Mouse (Mus musculus): ENCODE measurements around the gene Numbl. TPM values are rescaled to one million over a fixed set of nuclear protein-coding genes. Genes with fewer than 3 reads are reported as not detected.
A peak's percentile ranks its signal among the peaks of the same experiment; 100 is the strongest.

Gene Numbl
- polyA plus RNA-seq, 1 experiment from 2014 or later, result 9.1 TPM

DNA sequence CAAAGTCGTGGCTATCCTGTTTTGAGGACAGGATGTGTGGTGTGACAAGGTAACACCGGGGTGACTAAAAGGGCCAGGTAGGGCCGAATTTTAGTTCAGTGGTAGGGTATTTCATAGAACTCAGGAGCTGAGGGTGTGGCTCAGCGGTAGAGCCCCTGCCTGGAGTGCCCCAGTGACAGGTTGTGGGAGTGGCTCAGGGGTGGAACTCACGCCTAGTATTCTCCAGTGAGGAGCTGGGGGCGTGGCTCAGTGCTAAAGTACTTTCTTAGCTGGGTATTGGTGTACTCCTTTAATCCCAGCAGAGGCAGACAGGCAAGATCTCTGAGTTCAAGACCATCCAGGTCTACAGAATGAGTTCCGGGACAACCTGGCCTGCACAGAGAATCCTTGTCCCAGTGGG, 17.8 kb downstream of the Numbl start:
- no peak for ATAC-seq (ENCODE audit: low FRiP score, low TSS enrichment)
- 57% methylated on average over 7 of the region's 7 CpGs for WGBS
- H3K4me1 ChIP-seq (ENCODE audit: control insufficient read depth, insufficient read depth, low read length), result no peaks in the 10 kb centered on the region
- no peaks in the 10 kb centered on the region for H3K9me3 ChIP-seq (ENCODE audit: control insufficient read depth, low read length)
- peaks cover 59% of the 10 kb centered on the region for H3K36me3 ChIP-seq (ENCODE audit: control insufficient read depth, insufficient read depth, low read length)
- no peak overlapping the region for H3K4me2 ChIP-seq (replicated peaks; ENCODE audit: low read depth, low read length)
- H3K4me3 ChIP-seq (ENCODE audit: low read length), result no peak overlapping the region
- H3K27me3 ChIP-seq (ENCODE audit: control insufficient read depth, insufficient read depth, low read length), result no peaks in the 10 kb centered on the region
- H3K27ac ChIP-seq (ENCODE audit: low read depth, low read length), result no peak overlapping the region
- no peak overlapping the region for H3K9ac ChIP-seq (ENCODE audit: low read depth, low read length)

GRCm38 (mm10) chr7:27277191-27277590, 19.0 kb downstream of the Numbl start:
- WGBS, result 90% methylated on average over 3 of the region's 3 CpGs
- Histone ChIP-seq H3K27me3 (ENCODE audit: control insufficient read depth, insufficient read depth, low read length) (no peaks in the 10 kb centered on the region), H3K9me3 (ENCODE audit: control insufficient read depth, low read length) (no peaks in the 10 kb centered on the region), H3K36me3 (ENCODE audit: control insufficient read depth, insufficient read depth, low read length) (peaks cover 60% of the 10 kb centered on the region), H3K4me3 (ENCODE audit: low read length) (no peak overlapping the region), H3K27ac (ENCODE audit: low read depth, low read length) (no peak overlapping the region), H3K9ac (ENCODE audit: low read depth, low read length) (no peak overlapping the region), H3K4me2 (replicated peaks; ENCODE audit: low read depth, low read length) (no peak overlapping the region), H3K4me1 (ENCODE audit: control insufficient read depth, insufficient read depth, low read length) (no peaks in the 10 kb centered on the region)
- no peak for ATAC-seq (ENCODE audit: low FRiP score, low TSS enrichment)

GRCm38 (mm10) chr7:27281717-27282116, 23.5 kb downstream of the Numbl start:
- Histone ChIP-seq H3K4me2 (replicated peaks; ENCODE audit: low read depth, low read length) (no peak overlapping the region), H3K9ac (ENCODE audit: low read depth, low read length) (no peak overlapping the region), H3K27me3 (ENCODE audit: control insufficient read depth, insufficient read depth, low read length) (no peaks in the 10 kb centered on the region), H3K36me3 (ENCODE audit: control insufficient read depth, insufficient read depth, low read length) (peaks cover 40% of the 10 kb centered on the region), H3K9me3 (ENCODE audit: control insufficient read depth, low read length) (no peaks in the 10 kb centered on the region), H3K27ac (ENCODE audit: low read depth, low read length) (peak overlapping the region; percentile 76; the same call in 1 of the 2 replicates), H3K4me1 (ENCODE audit: control insufficient read depth, insufficient read depth, low read length) (peaks cover 8% of the 10 kb centered on the region), H3K4me3 (ENCODE audit: low read length) (no peak overlapping the region)
- 58% methylated on average over 13 of the region's 13 CpGs for WGBS
- ATAC-seq (ENCODE audit: low FRiP score, low TSS enrichment), result peak; percentile 13; the same call in 1 of the 2 replicates

DNA sequence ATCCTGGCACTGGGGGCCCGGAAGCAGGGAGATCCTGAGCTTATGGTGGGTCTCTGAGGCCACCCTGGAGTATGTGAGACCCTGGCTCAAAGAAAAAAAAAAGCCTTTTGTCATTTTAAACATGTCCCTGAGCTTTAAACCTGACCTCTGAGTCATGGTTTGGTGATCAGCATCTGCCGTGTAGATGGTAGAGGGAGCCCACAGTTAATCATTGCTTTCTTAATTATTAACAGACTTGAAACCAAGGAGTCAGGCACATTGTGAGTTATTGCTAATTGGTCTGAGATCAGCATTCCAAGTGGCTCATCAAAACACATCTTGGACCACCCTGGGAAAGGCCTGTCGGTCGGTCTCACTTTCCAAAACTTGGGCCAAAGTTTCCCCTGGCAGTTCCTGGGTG, 24.0 kb downstream of the Numbl start:
- no peak overlapping the region for H3K4me3 ChIP-seq (ENCODE audit: low read length)
- peak overlapping the region; percentile 76; the same call in 1 of the 2 replicates for H3K27ac ChIP-seq (ENCODE audit: low read depth, low read length)
- no peaks in the 10 kb centered on the region for H3K27me3 ChIP-seq (ENCODE audit: control insufficient read depth, insufficient read depth, low read length)
- peaks cover 8% of the 10 kb centered on the region for H3K4me1 ChIP-seq (ENCODE audit: control insufficient read depth, insufficient read depth, low read length)
- H3K9ac ChIP-seq (ENCODE audit: low read depth, low read length), result no peak overlapping the region
- no peak overlapping the region for H3K4me2 ChIP-seq (replicated peaks; ENCODE audit: low read depth, low read length)
- H3K36me3 ChIP-seq (ENCODE audit: control insufficient read depth, insufficient read depth, low read length), result peaks cover 35% of the 10 kb centered on the region
- 31% methylated on average over 4 of the region's 4 CpGs for WGBS
- no peaks in the 10 kb centered on the region for H3K9me3 ChIP-seq (ENCODE audit: control insufficient read depth, low read length)
- 0 out of 2 replicates have a peak, but pooled peaks have one; percentile 2 for ATAC-seq (ENCODE audit: low FRiP score, low TSS enrichment)

DNA sequence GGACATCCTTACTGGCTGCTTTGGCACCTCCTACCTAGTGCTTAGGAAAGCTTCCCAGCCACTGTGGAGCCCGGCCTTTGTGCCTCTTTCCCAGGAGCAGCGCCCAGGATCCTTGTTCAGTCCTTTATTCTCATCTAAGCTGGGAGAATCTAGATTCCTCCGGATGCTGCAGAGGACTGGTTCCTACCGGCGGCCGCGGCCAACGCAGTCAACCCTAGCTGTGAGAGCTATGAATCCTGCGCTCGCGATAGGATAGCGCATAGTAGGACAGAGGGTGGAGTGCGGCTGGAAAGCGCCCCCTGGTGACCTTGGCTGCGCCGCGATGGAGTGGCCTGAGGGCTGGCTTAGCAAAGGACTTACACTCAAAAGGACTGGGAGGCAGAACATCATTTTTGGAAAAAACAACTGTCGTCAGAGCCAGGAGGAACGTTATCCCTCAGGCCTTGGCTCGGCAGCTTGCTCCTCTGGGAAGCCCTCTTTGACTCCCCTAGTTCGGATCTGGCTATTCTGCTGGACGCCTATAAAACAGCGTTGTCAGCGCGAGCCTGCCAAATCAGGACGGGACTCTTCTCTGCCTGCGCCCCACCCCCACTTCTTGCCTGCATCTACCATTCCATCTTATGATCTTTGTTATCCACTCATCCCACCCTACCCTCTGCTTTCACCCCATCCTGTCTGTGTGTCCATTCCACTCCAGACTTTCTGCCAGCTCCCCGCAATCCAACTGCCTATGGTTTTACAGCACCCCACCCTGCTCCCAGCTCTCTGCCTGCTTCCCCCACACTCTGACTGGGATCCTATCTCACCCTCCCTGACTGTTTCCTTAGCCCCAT, 26.8 kb downstream of the Numbl start:
- Histone ChIP-seq H3K4me1 (ENCODE audit: control insufficient read depth, insufficient read depth, low read length) (peaks cover 8% of the 10 kb centered on the region), H3K36me3 (ENCODE audit: control insufficient read depth, insufficient read depth, low read length) (peaks cover 12% of the 10 kb centered on the region; the same call in 1 of the 2 replicates), H3K27me3 (ENCODE audit: control insufficient read depth, insufficient read depth, low read length) (no peaks in the 10 kb centered on the region), H3K4me2 (replicated peaks; ENCODE audit: low read depth, low read length) (peak overlapping the region; percentile 28), H3K4me3 (ENCODE audit: low read length) (peak overlapping the region; percentile 2), H3K27ac (ENCODE audit: low read depth, low read length) (no peak overlapping the region; the same call in 1 of the 2 replicates), H3K9ac (ENCODE audit: low read depth, low read length) (peak overlapping the region; percentile 50), H3K9me3 (ENCODE audit: control insufficient read depth, low read length) (no peaks in the 10 kb centered on the region)
- WGBS, result 2% methylated on average over 28 of the region's 28 CpGs
- ATAC-seq (ENCODE audit: low FRiP score, low TSS enrichment), result peak; percentile 56

DNA sequence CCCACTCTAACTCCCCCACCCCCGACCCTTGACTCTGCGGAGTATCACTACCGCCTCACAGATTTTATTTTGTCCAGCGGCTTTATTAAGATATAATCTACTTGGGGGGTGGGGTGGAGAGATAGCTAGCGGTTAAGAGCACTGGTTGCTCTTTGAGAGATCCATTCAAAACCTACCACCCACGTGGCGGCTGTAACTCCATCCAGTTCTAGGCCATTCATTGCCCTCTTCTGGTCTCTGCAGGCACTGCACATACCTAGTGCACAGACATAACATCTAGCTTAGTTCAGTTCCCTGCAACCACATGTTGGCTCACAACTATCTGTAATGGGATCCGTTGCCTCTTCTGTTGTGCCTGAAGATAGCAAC, 27.4 kb downstream of the Numbl start:
- Histone ChIP-seq H3K9me3 (ENCODE audit: control insufficient read depth, low read length) (no peaks in the 10 kb centered on the region), H3K4me3 (ENCODE audit: low read length) (no peak overlapping the region), H3K36me3 (ENCODE audit: control insufficient read depth, insufficient read depth, low read length) (peaks cover 9% of the 10 kb centered on the region; the same call in 1 of the 2 replicates), H3K9ac (ENCODE audit: low read depth, low read length) (no peak overlapping the region), H3K4me1 (ENCODE audit: control insufficient read depth, insufficient read depth, low read length) (peaks cover 8% of the 10 kb centered on the region), H3K4me2 (replicated peaks; ENCODE audit: low read depth, low read length) (peak overlapping the region; percentile 28), H3K27ac (ENCODE audit: low read depth, low read length) (no peak overlapping the region), H3K27me3 (ENCODE audit: control insufficient read depth, insufficient read depth, low read length) (no peaks in the 10 kb centered on the region)
- peak; percentile 84 for ATAC-seq (ENCODE audit: low FRiP score, low TSS enrichment)
- 5% methylated on average over 8 of the region's 8 CpGs for WGBS

DNA sequence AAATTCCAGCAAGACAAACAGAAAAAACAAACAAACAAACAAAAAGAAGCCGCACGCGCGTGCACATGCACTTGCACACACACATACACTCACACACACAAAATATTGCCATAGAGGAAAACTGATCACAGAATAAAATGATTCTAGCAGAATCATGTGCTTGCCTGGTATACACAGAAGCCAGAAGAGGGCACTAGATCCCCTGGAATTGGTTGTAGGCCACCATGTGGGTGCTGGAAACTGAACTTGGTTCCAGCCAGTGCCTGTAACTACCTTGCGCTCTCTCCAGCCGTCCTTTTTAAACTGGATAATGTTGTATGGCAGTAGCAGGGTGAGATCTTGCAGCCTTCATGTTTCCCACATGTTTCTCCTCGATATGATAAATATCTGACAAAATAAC, 30.5 kb downstream of the Numbl start:
- Histone ChIP-seq H3K9me3 (ENCODE audit: control insufficient read depth, low read length) (no peaks in the 10 kb centered on the region), H3K4me3 (ENCODE audit: low read length) (no peak overlapping the region), H3K4me1 (ENCODE audit: control insufficient read depth, insufficient read depth, low read length) (peaks cover 8% of the 10 kb centered on the region), H3K27ac (ENCODE audit: low read depth, low read length) (no peak overlapping the region), H3K36me3 (ENCODE audit: control insufficient read depth, insufficient read depth, low read length) (no peaks in the 10 kb centered on the region), H3K9ac (ENCODE audit: low read depth, low read length) (no peak overlapping the region), H3K4me2 (replicated peaks; ENCODE audit: low read depth, low read length) (no peak overlapping the region), H3K27me3 (ENCODE audit: control insufficient read depth, insufficient read depth, low read length) (no peaks in the 10 kb centered on the region)
- WGBS, result 85% methylated on average over 7 of the region's 7 CpGs
- no peak for ATAC-seq (ENCODE audit: low FRiP score, low TSS enrichment)

GRCm38 (mm10) chr7:27290555-27290954, 32.3 kb downstream of the Numbl start:
- no peak for ATAC-seq (ENCODE audit: low FRiP score, low TSS enrichment)
- 80% methylated on average over 2 of the region's 2 CpGs for WGBS
- no peaks in the 10 kb centered on the region for H3K36me3 ChIP-seq (ENCODE audit: control insufficient read depth, insufficient read depth, low read length)
- no peaks in the 10 kb centered on the region for H3K9me3 ChIP-seq (ENCODE audit: control insufficient read depth, low read length)
- no peak overlapping the region for H3K4me2 ChIP-seq (replicated peaks; ENCODE audit: low read depth, low read length)
- no peaks in the 10 kb centered on the region for H3K27me3 ChIP-seq (ENCODE audit: control insufficient read depth, insufficient read depth, low read length)
- H3K9ac ChIP-seq (ENCODE audit: low read depth, low read length), result no peak overlapping the region
- no peaks in the 10 kb centered on the region for H3K4me1 ChIP-seq (ENCODE audit: control insufficient read depth, insufficient read depth, low read length)
- H3K27ac ChIP-seq (ENCODE audit: low read depth, low read length), result no peak overlapping the region
- no peak overlapping the region for H3K4me3 ChIP-seq (ENCODE audit: low read length)

DNA sequence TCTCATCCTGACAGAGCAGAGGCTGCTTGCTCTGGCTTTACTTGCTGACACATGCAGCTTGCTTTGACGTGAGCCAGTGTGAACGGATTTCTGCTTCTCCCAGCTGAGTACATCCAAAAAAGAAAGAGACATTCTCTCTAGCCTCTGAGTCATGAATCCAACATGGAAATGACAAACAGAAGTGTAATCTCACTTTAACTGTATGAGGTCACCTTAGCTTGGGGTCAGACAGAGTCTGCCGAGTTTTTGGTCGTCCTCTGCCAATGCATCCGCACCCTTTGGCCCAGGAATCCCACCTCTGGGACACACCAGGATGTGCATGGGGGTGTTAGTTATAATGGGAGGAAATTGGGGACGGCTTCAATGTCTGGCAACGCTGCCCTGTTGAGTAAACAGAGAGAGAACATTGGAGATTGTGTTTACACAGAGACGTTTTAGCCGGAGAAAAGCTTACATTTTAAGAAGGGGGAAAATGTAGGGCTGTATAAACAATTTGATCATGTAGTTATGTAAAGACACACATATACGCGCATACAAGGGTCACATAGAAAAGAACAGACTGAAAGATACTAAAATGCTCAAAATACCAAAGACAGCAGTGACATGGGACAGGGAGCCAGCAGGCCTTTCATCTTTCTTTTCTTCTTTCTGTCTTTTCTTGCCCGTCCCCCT, 33.7 kb downstream of the Numbl start:
- H3K4me3 ChIP-seq (ENCODE audit: low read length), result no peak overlapping the region
- no peaks in the 10 kb centered on the region for H3K9me3 ChIP-seq (ENCODE audit: control insufficient read depth, low read length)
- no peak for ATAC-seq (ENCODE audit: low FRiP score, low TSS enrichment)
- H3K36me3 ChIP-seq (ENCODE audit: control insufficient read depth, insufficient read depth, low read length), result no peaks in the 10 kb centered on the region
- no peaks in the 10 kb centered on the region for H3K27me3 ChIP-seq (ENCODE audit: control insufficient read depth, insufficient read depth, low read length)
- H3K4me1 ChIP-seq (ENCODE audit: control insufficient read depth, insufficient read depth, low read length), result no peaks in the 10 kb centered on the region
- WGBS, result 54% methylated on average over 12 of the region's 12 CpGs
- H3K27ac ChIP-seq (ENCODE audit: low read depth, low read length), result no peak overlapping the region
- no peak overlapping the region for H3K4me2 ChIP-seq (replicated peaks; ENCODE audit: low read depth, low read length)
- H3K9ac ChIP-seq (ENCODE audit: low read depth, low read length), result no peak overlapping the region

Data from kidney, embryonic 14.5 days (tissue).